Mouse (Mus musculus) intestine, embryonic 15.5 days (tissue): Measurements from ENCODE around the gene Msx3. TPM values are rescaled to one million over a fixed set of nuclear protein-coding genes. Genes with fewer than 3 reads are reported as not detected.

ENCODE experiments used
- ATAC-seq: fragments of 200-750 bp; cut with Nextera tagmentation; 2 replicates; pipeline ENCODE4 v1.8.0; 2017; ENCODE audit warnings: moderate TSS enrichment, moderate library complexity
- H3K27ac ChIP-seq: fragments of 300-500 bp; sonication (generic); 2 replicates; pipeline ENCODE4 v1.5.1; 2015; ENCODE audit warnings: mild to moderate bottlenecking, inconsistent platforms
- H3K27me3 ChIP-seq: fragments of 300-500 bp; sonication (generic); replicated peaks from 2 replicates; pipeline ENCODE4 v1.6.1; 2015; ENCODE audit warnings: inconsistent platforms
- H3K36me3 ChIP-seq: fragments of 300-500 bp; sonication (generic); 2 replicates; pipeline ENCODE4 v1.6.1; 2015; ENCODE audit warnings: inconsistent platforms
- H3K4me1 ChIP-seq: fragments of 300-500 bp; sonication (generic); replicated peaks from 2 replicates; pipeline ENCODE4 v1.6.1; 2015; ENCODE audit warnings: inconsistent platforms
- H3K4me2 ChIP-seq: fragments of 300-500 bp; sonication (generic); replicated peaks from 2 replicates; pipeline ENCODE4 v1.6.1; 2015; ENCODE audit warnings: mild to moderate bottlenecking, inconsistent platforms
- H3K4me3 ChIP-seq: fragments of 300-500 bp; sonication (generic); replicated peaks from 2 replicates; pipeline ENCODE4 v1.5.1; 2015; ENCODE audit warnings: inconsistent platforms
- H3K9ac ChIP-seq: fragments of 300-500 bp; sonication (generic); 2 replicates; pipeline ENCODE4 v1.6.1; 2015; ENCODE audit warnings: inconsistent platforms
- H3K9me3 ChIP-seq: fragments of 300-500 bp; sonication (generic); 2 replicates; pipeline ENCODE4 v1.6.1; 2016; ENCODE audit warnings: inconsistent platforms
- whole genome bisulfite sequencing: fragments of 180-500 bp; shearing (Covaris S2); methylation state at CpG from one replicate; pipeline ENCODE4 v1.1.7; 2015; 5-methylcytosine and 5-hydroxymethylcytosine counted together
- polyA plus RNA-seq: library from polyadenylated mRNA; unstranded; fragments of >200 nt; fragmentation: Nextera tagmentation; extraction: Ambion mirVana; gene quantifications from 2 replicates; pipeline ENCODE4 v1.2.1, GENCODE M21; 2015

Msx3 gene
- polyA plus RNA-seq, 1 experiment from 2014 or later, result not detected

GRCm38 (mm10) chr7:140006861-140007611, 41.9 kb downstream of the Msx3 start:
- H3K9me3 ChIP-seq, result no peaks in the 10 kb centered on the region
- no peak overlapping the region for H3K4me2 ChIP-seq
- ATAC-seq, result no peak
- no peak overlapping the region for H3K4me3 ChIP-seq
- H3K36me3 ChIP-seq, result peaks cover 28% of the 10 kb centered on the region
- WGBS, result 93% methylated on average over 9 of the region's 9 CpGs
- H3K27me3 ChIP-seq, result no peaks in the 10 kb centered on the region
- H3K9ac ChIP-seq, result no peak overlapping the region
- no peaks in the 10 kb centered on the region for H3K4me1 ChIP-seq
- no peak overlapping the region for H3K27ac ChIP-seq

- ATAC-seq, result no peak
- WGBS, result 86% methylated on average over 8 of the region's 8 CpGs
- no peaks in the 10 kb centered on the region for H3K4me1 ChIP-seq
- H3K4me3 ChIP-seq, result no peak overlapping the region
- peaks cover 37% of the 10 kb centered on the region for H3K36me3 ChIP-seq
- no peaks in the 10 kb centered on the region for H3K9me3 ChIP-seq
- no peaks in the 10 kb centered on the region for H3K27me3 ChIP-seq
- H3K9ac ChIP-seq, result no peak overlapping the region
- H3K4me2 ChIP-seq, result no peak overlapping the region
- no peak overlapping the region for H3K27ac ChIP-seq
These were observed 44.2 kb downstream of the Msx3 start for GRCm38 (mm10) chr7:140004666-140005065.

- Histone ChIP-seq H3K4me3 (no peak overlapping the region), H3K9ac (no peak overlapping the region), H3K27ac (no peak overlapping the region), H3K27me3 (no peaks in the 10 kb centered on the region), H3K36me3 (peaks cover 42% of the 10 kb centered on the region), H3K4me1 (no peaks in the 10 kb centered on the region), H3K9me3 (no peaks in the 10 kb centered on the region), H3K4me2 (no peak overlapping the region)
- 86% methylated on average over 12 of the region's 12 CpGs for WGBS
- ATAC-seq, result no peak
These were observed 47.7 kb downstream of the Msx3 start for GRCm38 (mm10) chr7:140001086-140001740.

- no peak for ATAC-seq
- Histone ChIP-seq H3K27me3 (no peaks in the 10 kb centered on the region), H3K36me3 (peaks cover 27% of the 10 kb centered on the region), H3K27ac (no peak overlapping the region), H3K9me3 (no peaks in the 10 kb centered on the region), H3K4me3 (no peak overlapping the region), H3K9ac (no peak overlapping the region), H3K4me1 (no peaks in the 10 kb centered on the region), H3K4me2 (no peak overlapping the region)
- 92% methylated on average over 13 of the region's 13 CpGs for WGBS
These were observed 50.1 kb downstream of the Msx3 start for GRCm38 (mm10) chr7:139998691-139999350.

Other genes with a start within 250 kb of the Msx3 start
- gene Adgra1, start 214.9 kb downstream of the Msx3 start, polyA plus RNA-seq, result 0.11 and 0.96 TPM in 2 replicates
- 0.13 and 0.24 TPM in 2 replicates for gene Kndc1, start 154.4 kb downstream of the Msx3 start, polyA plus RNA-seq
- gene Utf1, start 105.3 kb downstream of the Msx3 start, polyA plus RNA-seq, result not detected in 2 replicates
- 0.15 and 0.24 TPM in 2 replicates for gene 6430531B16Rik, start 70.3 kb downstream of the Msx3 start, polyA plus RNA-seq
- gene Adam8, start 56.5 kb downstream of the Msx3 start, polyA plus RNA-seq, result 1.3 and 2.2 TPM in 2 replicates
- gene Zfp511, start 12.7 kb downstream of the Msx3 start, polyA plus RNA-seq, result 32.2 and 32.9 TPM in 2 replicates
- gene Tubgcp2, start 12.4 kb downstream of the Msx3 start, polyA plus RNA-seq, result 39.8 and 41.3 TPM in 2 replicates
- 3.4 and 3.7 TPM in 2 replicates for gene Caly, start 33.5 kb upstream of the Msx3 start, polyA plus RNA-seq
- gene Prap1, start 44.3 kb upstream of the Msx3 start, polyA plus RNA-seq, result 487 and 598 TPM in 2 replicates
- 53.5 and 59.6 TPM in 2 replicates for gene Fuom, start 53.4 kb upstream of the Msx3 start, polyA plus RNA-seq
- 38.3 and 38.4 TPM in 2 replicates for gene Paox, start 66.7 kb upstream of the Msx3 start, polyA plus RNA-seq
- gene Echs1, start 67.4 kb upstream of the Msx3 start, polyA plus RNA-seq, result 183 and 188 TPM in 2 replicates
- gene Mtg1, start 88.5 kb upstream of the Msx3 start, polyA plus RNA-seq, result 24.0 and 27.3 TPM in 2 replicates
- 1.2 and 1.7 TPM in 2 replicates for gene Sprn, start 105.8 kb upstream of the Msx3 start, polyA plus RNA-seq
- gene Olfr522, start 115.7 kb upstream of the Msx3 start, polyA plus RNA-seq, result not detected in 2 replicates
- gene Olfr523, start 124.1 kb upstream of the Msx3 start, polyA plus RNA-seq, result not detected in 2 replicates
- gene Olfr524, start 156.9 kb upstream of the Msx3 start, polyA plus RNA-seq, result not detected in 2 replicates
- 0.09 and 0.20 TPM in 2 replicates for gene Cd163l1, start 169.2 kb upstream of the Msx3 start, polyA plus RNA-seq
- not detected in 2 replicates for gene 5830411N06Rik, start 198.2 kb upstream of the Msx3 start, polyA plus RNA-seq